ENCODE assay signal across 20 mouse cellular contexts in the genomic region with DNA sequence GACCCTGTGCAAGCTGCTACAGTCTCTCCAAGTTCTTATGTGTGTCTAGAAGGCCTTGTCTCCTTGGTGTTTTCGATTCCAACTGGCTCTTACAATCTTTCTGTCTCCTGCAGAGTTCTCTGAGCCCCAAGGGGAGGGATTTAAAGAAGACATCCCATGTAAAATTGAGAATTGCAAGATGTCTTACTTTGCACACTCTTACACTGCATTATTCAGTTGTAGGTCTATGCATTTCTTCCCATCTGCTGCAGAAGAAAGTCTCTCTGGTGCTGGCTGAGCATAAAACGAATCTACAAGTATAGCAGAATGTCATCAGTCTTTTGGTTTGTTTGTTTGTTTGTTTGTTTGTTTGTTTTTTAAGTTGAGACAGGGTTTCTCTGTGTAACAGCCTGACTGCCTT. TPM values are rescaled to one million over a fixed set of nuclear protein-coding genes. Genes with fewer than 3 reads are reported as not detected.
"Had no signal": no experiment of that assay in that cellular context is flagged by ENCODE, and none has a peak within 500 bp of the region (broad histone marks: within the 10 kb centered on the region; RNA-seq: fewer than 3 reads in every experiment).

No protein-coding gene starts in this region.

- H3K27me3 ChIP-seq: neural tube, embryonic 13.5 days; neural tube, embryonic 15.5 days; stomach, embryonic 15.5 days had no signal

- H3K27ac ChIP-seq: neural tube, embryonic 13.5 days; neural tube, embryonic 15.5 days; stomach, embryonic 15.5 days; stomach, postnatal 0 days had no signal

- H3K4me3 ChIP-seq: neural tube, embryonic 13.5 days; neural tube, embryonic 15.5 days; stomach, embryonic 15.5 days had no signal

- H3K4me1 ChIP-seq: neural tube, embryonic 13.5 days; neural tube, embryonic 15.5 days; stomach, embryonic 15.5 days had no signal

- H3K9ac ChIP-seq: neural tube, embryonic 13.5 days; neural tube, embryonic 15.5 days; stomach, embryonic 15.5 days had no signal

- DNase-seq: retina, postnatal 1 day; right cerebral cortex, adult 18-20 months; right cerebral cortex, postnatal 14 days; right cerebral cortex, postnatal 25 days; right cerebral cortex, postnatal 4 days; spleen, adult 18-20 months; thymus, adult 18-20 months; thymus, adult 2 months; thymus, postnatal 14 days; thymus, postnatal 25 days; thymus, postnatal 36 days; thymus, postnatal 4 days had no signal

- H3K9me3 ChIP-seq: neural tube, embryonic 13.5 days; neural tube, embryonic 15.5 days; stomach, embryonic 15.5 days had no signal

- H3K4me2 ChIP-seq: neural tube, embryonic 13.5 days; neural tube, embryonic 15.5 days; stomach, embryonic 15.5 days had no signal

- H3K36me3 ChIP-seq: neural tube, embryonic 13.5 days; neural tube, embryonic 15.5 days; stomach, embryonic 15.5 days had no signal

RNA-seq across cellular contexts. Expression of a gene that starts 26.4 kb away (rescaled TPM):
- polyA plus RNA-seq: neural tube, embryonic 13.5 days; neural tube, embryonic 14.5 days; neural tube, embryonic 15.5 days; small intestine, adult 2 months; spleen, adult 2 months; testis, adult 2 months; thymus, adult 2 months had no signal
